Mouse (Mus musculus) neural tube, embryonic 13.5 days (tissue): ENCODE measurements around the gene Dtd1. TPM values are rescaled to one million over a fixed set of nuclear protein-coding genes. Genes with fewer than 3 reads are reported as not detected.

Experiments
- ATAC-seq: fragments of 200-750 bp; cut with Nextera tagmentation; 2 replicates; pipeline ENCODE4 v1.8.0; 2017; ENCODE audit warnings: low read depth, mild to moderate bottlenecking, moderate TSS enrichment, moderate library complexity
- H3K27ac ChIP-seq: fragments of 300-500 bp; sonication (generic); replicated peaks from 2 replicates; pipeline ENCODE4 v1.5.1; 2015; ENCODE audit warnings: moderate library complexity, mild to moderate bottlenecking, inconsistent platforms
- H3K27me3 ChIP-seq: fragments of 300-500 bp; sonication (generic); 2 replicates; pipeline ENCODE4 v1.6.1; 2015; ENCODE audit warnings: mild to moderate bottlenecking, inconsistent platforms
- H3K36me3 ChIP-seq: fragments of 300-500 bp; sonication (generic); 2 replicates; pipeline ENCODE4 v1.6.1; 2015; ENCODE audit warnings: mild to moderate bottlenecking, inconsistent platforms
- H3K4me1 ChIP-seq: fragments of 300-500 bp; sonication (generic); replicated peaks from 2 replicates; pipeline ENCODE4 v1.6.1; 2015; ENCODE audit warnings: inconsistent platforms
- H3K4me2 ChIP-seq: fragments of 300-500 bp; sonication (generic); 2 replicates; pipeline ENCODE4 v1.6.1; 2015; ENCODE audit warnings: inconsistent platforms, mild to moderate bottlenecking, moderate library complexity
- H3K4me3 ChIP-seq: fragments of 300-500 bp; sonication (generic); 2 replicates; pipeline ENCODE4 v1.5.1; 2015; ENCODE audit warnings: mild to moderate bottlenecking, inconsistent platforms
- H3K9ac ChIP-seq: fragments of 300-500 bp; sonication (generic); 2 replicates; pipeline ENCODE4 v1.6.1; 2015; ENCODE audit warnings: moderate library complexity, mild to moderate bottlenecking, inconsistent platforms
- H3K9me3 ChIP-seq: fragments of 300-500 bp; sonication (generic); 2 replicates; pipeline ENCODE4 v1.6.1; 2016; ENCODE audit warnings: inconsistent platforms
- WGBS: fragments of 180-500 bp; shearing (Covaris S2); methylation state at CpG from one replicate; pipeline ENCODE4 v1.1.7; 2015; 5-methylcytosine and 5-hydroxymethylcytosine counted together
- polyA plus RNA-seq: library from polyadenylated mRNA; unstranded; fragments of >200 nt; fragmentation: Nextera tagmentation; extraction: Ambion mirVana; gene quantifications from 2 replicates; pipeline ENCODE4 v1.2.1, GENCODE M21; 2015

The Dtd1 gene
- polyA plus RNA-seq, 1 experiment from 2014 or later = 88.7 TPM

GRCm38 (mm10) chr2:144719718-144720117 lies 120.0 kb downstream of the Dtd1 start:
- Histone ChIP-seq H3K27me3 (no peaks in the 10 kb centered on the region), H3K4me3 (no peak overlapping the region)

GRCm38 (mm10) chr2:144720407-144720959 lies 120.8 kb downstream of the Dtd1 start:
- no peaks in the 10 kb centered on the region for H3K36me3 ChIP-seq
- no peaks in the 10 kb centered on the region for H3K27me3 ChIP-seq
- H3K9ac ChIP-seq = no peak overlapping the region
- no peaks in the 10 kb centered on the region for H3K9me3 ChIP-seq
- no peak overlapping the region for H3K27ac ChIP-seq
- no peak overlapping the region for H3K4me2 ChIP-seq
- H3K4me3 ChIP-seq = no peak overlapping the region
- no peak for ATAC-seq
- H3K4me1 ChIP-seq = peaks cover 14% of the 10 kb centered on the region
- 28% methylated on average over 5 of the region's 5 CpGs for WGBS

More at GRCm38 (mm10) chr2:144719718-144720117, 120.0 kb downstream of the Dtd1 start:
- Histone ChIP-seq H3K9me3 (no peaks in the 10 kb centered on the region), H3K4me2 (no peak overlapping the region), H3K36me3 (no peaks in the 10 kb centered on the region), H3K4me1 (peaks cover 14% of the 10 kb centered on the region), H3K9ac (no peak overlapping the region), H3K27ac (no peak overlapping the region)
- no peak for ATAC-seq
- WGBS = 70% methylated on average over 4 of the region's 4 CpGs

GRCm38 (mm10) chr2:144724679-144725078 lies 125.0 kb downstream of the Dtd1 start:
- WGBS = 96% methylated on average over 1 of the region's 1 CpGs
- no peak overlapping the region for H3K4me2 ChIP-seq
- ATAC-seq = no peak

GRCm38 (mm10) chr2:144727136-144727535 lies 127.4 kb downstream of the Dtd1 start:
- ATAC-seq = no peak
- Histone ChIP-seq H3K27me3 (no peaks in the 10 kb centered on the region), H3K4me3 (no peak overlapping the region), H3K4me1 (no peaks in the 10 kb centered on the region), H3K9ac (no peak overlapping the region), H3K36me3 (no peaks in the 10 kb centered on the region), H3K9me3 (no peaks in the 10 kb centered on the region), H3K4me2 (no peak overlapping the region), H3K27ac (no peak overlapping the region)
- 90% methylated on average over 3 of the region's 3 CpGs for WGBS

More at GRCm38 (mm10) chr2:144724679-144725078, 125.0 kb downstream of the Dtd1 start:
- Histone ChIP-seq H3K36me3 (no peaks in the 10 kb centered on the region), H3K27ac (no peak overlapping the region), H3K4me3 (no peak overlapping the region), H3K27me3 (no peaks in the 10 kb centered on the region), H3K9me3 (no peaks in the 10 kb centered on the region), H3K4me1 (peaks cover 7% of the 10 kb centered on the region), H3K9ac (no peak overlapping the region)

GRCm38 (mm10) chr2:144729776-144730175 lies 130.1 kb downstream of the Dtd1 start:
- 92% methylated on average over 2 of the region's 2 CpGs for WGBS
- Histone ChIP-seq H3K4me3 (no peak overlapping the region), H3K27me3 (no peaks in the 10 kb centered on the region), H3K27ac (no peak overlapping the region), H3K4me1 (no peaks in the 10 kb centered on the region), H3K36me3 (no peaks in the 10 kb centered on the region), H3K9me3 (no peaks in the 10 kb centered on the region), H3K9ac (no peak overlapping the region), H3K4me2 (no peak overlapping the region)
- ATAC-seq = no peak

- Histone ChIP-seq H3K4me3 (no peak overlapping the region), H3K4me1 (no peaks in the 10 kb centered on the region), H3K4me2 (no peak overlapping the region), H3K9ac (no peak overlapping the region), H3K27ac (no peak overlapping the region), H3K27me3 (no peaks in the 10 kb centered on the region), H3K9me3 (no peaks in the 10 kb centered on the region), H3K36me3 (no peaks in the 10 kb centered on the region)
- ATAC-seq = no peak
- 75% methylated on average over 5 of the region's 5 CpGs for WGBS
Observed at GRCm38 (mm10) chr2:144738161-144738560, 138.5 kb downstream of the Dtd1 start.

GRCm38 (mm10) chr2:144738576-144738975 lies 138.9 kb downstream of the Dtd1 start:
- Histone ChIP-seq H3K36me3 (no peaks in the 10 kb centered on the region), H3K27ac (no peak overlapping the region), H3K4me1 (no peaks in the 10 kb centered on the region), H3K4me2 (no peak overlapping the region), H3K4me3 (no peak overlapping the region), H3K9me3 (no peaks in the 10 kb centered on the region), H3K27me3 (no peaks in the 10 kb centered on the region), H3K9ac (no peak overlapping the region)
- no peak for ATAC-seq
- 71% methylated on average over 5 of the region's 5 CpGs for WGBS

- Histone ChIP-seq H3K4me3 (no peak overlapping the region), H3K9ac (no peak overlapping the region), H3K4me1 (no peaks in the 10 kb centered on the region), H3K27ac (no peak overlapping the region), H3K36me3 (no peaks in the 10 kb centered on the region), H3K9me3 (no peaks in the 10 kb centered on the region), H3K27me3 (no peaks in the 10 kb centered on the region), H3K4me2 (no peak overlapping the region)
- WGBS = 81% methylated on average over 6 of the region's 6 CpGs
- no peak for ATAC-seq
Observed at GRCm38 (mm10) chr2:144740577-144740997, 140.9 kb downstream of the Dtd1 start.

- no peak for ATAC-seq
- Histone ChIP-seq H3K4me1 (no peaks in the 10 kb centered on the region), H3K9me3 (no peaks in the 10 kb centered on the region), H3K36me3 (peaks cover 3% of the 10 kb centered on the region; the same call in 1 of the 2 replicates), H3K9ac (no peak overlapping the region), H3K4me3 (no peak overlapping the region), H3K4me2 (no peak overlapping the region), H3K27me3 (no peaks in the 10 kb centered on the region), H3K27ac (no peak overlapping the region)
- WGBS = 81% methylated on average over 10 of the region's 10 CpGs
Observed at GRCm38 (mm10) chr2:144741973-144742372, 142.3 kb downstream of the Dtd1 start.

- peaks cover 13% of the 10 kb centered on the region; the same call in 1 of the 2 replicates for H3K36me3 ChIP-seq
- H3K27ac ChIP-seq = no peak overlapping the region
- H3K4me1 ChIP-seq = no peaks in the 10 kb centered on the region
- no peaks in the 10 kb centered on the region for H3K27me3 ChIP-seq
- H3K4me3 ChIP-seq = no peak overlapping the region
- ATAC-seq = no peak
- no peaks in the 10 kb centered on the region for H3K9me3 ChIP-seq
- WGBS = 73% methylated on average over 5 of the region's 5 CpGs
- H3K4me2 ChIP-seq = no peak overlapping the region
- no peak overlapping the region for H3K9ac ChIP-seq
Observed at GRCm38 (mm10) chr2:144743316-144743715, 143.6 kb downstream of the Dtd1 start.

GRCm38 (mm10) chr2:144745266-144745665 lies 145.6 kb downstream of the Dtd1 start:
- WGBS = 94% methylated on average over 2 of the region's 2 CpGs
- Histone ChIP-seq H3K4me2 (no peak overlapping the region), H3K4me3 (no peak overlapping the region), H3K9me3 (no peaks in the 10 kb centered on the region), H3K36me3 (peaks cover 13% of the 10 kb centered on the region; the same call in 1 of the 2 replicates), H3K27ac (no peak overlapping the region), H3K4me1 (no peaks in the 10 kb centered on the region), H3K27me3 (no peaks in the 10 kb centered on the region), H3K9ac (no peak overlapping the region)
- no peak for ATAC-seq

GRCm38 (mm10) chr2:144746046-144746783 lies 146.5 kb downstream of the Dtd1 start:
- no peaks in the 10 kb centered on the region for H3K9me3 ChIP-seq

More at GRCm38 (mm10) chr2:144746046-144746783, 146.5 kb downstream of the Dtd1 start:
- Histone ChIP-seq H3K4me1 (no peaks in the 10 kb centered on the region), H3K9ac (no peak overlapping the region), H3K27me3 (no peaks in the 10 kb centered on the region), H3K27ac (no peak overlapping the region), H3K36me3 (peaks cover 13% of the 10 kb centered on the region; the same call in 1 of the 2 replicates), H3K4me3 (no peak overlapping the region), H3K4me2 (no peak overlapping the region)
- ATAC-seq = no peak
- 57% methylated on average over 4 of the region's 4 CpGs for WGBS
